Mouse (Mus musculus) liver, adult 2 months (tissue): Measurements from ENCODE around the gene Bicral. TPM values are rescaled to one million over a fixed set of nuclear protein-coding genes. Genes with fewer than 3 reads are reported as not detected.

Experiments used
- DNase-seq: peaks from one replicate; pipeline ENCODE4 v3.0.0-alpha.2; 2011; ENCODE audit warnings: low read depth, low spot score; ENCODE audit errors: extremely low read depth
- H3K27ac ChIP-seq: fragments of 200-500 bp; replicated peaks from 2 replicates; pipeline ENCODE4 v1.5.1; 2012; ENCODE audit warnings: low read depth, mild to moderate bottlenecking, control low read depth, inconsistent platforms, low read length; ENCODE audit not compliant: insufficient read depth
- H3K27me3 ChIP-seq: fragments of 200-500 bp; 2 replicates; pipeline ENCODE4 v1.6.1; 2012; ENCODE audit warnings: mild to moderate bottlenecking, moderate library complexity, low read length, inconsistent platforms; ENCODE audit not compliant: control insufficient read depth, insufficient read depth
- H3K36me3 ChIP-seq: fragments of 200-500 bp; 2 replicates; pipeline ENCODE4 v1.6.1; 2012; ENCODE audit warnings: low read length, inconsistent platforms; ENCODE audit not compliant: control insufficient read depth, insufficient read depth
- H3K4me1 ChIP-seq: fragments of 200-500 bp; 2 replicates; pipeline ENCODE4 v1.6.1; 2011; ENCODE audit warnings: low read length; ENCODE audit not compliant: control insufficient read depth, insufficient read depth
- H3K4me3 ChIP-seq: fragments of 200-500 bp; 2 replicates; pipeline ENCODE4 v1.5.1; 2011; ENCODE audit warnings: low read depth, mild to moderate bottlenecking, control low read depth, low read length, moderate library complexity; ENCODE audit not compliant: insufficient read depth
- H3K79me2 ChIP-seq: fragments of 200-500 bp; 2 replicates; pipeline ENCODE4 v1.6.1; 2012; ENCODE audit warnings: inconsistent platforms, mild to moderate bottlenecking, low read length, moderate library complexity; ENCODE audit not compliant: control insufficient read depth, insufficient read depth
- H3K9ac ChIP-seq: fragments of 200-500 bp; 2 replicates; pipeline ENCODE4 v1.6.1; 2012; ENCODE audit warnings: low read depth, mild to moderate bottlenecking, control low read depth, inconsistent platforms, low read length
- CTCF ChIP-seq: fragments of 200-500 bp; IDR thresholded peaks from 2 replicates; pipeline ENCODE4 v1.5.1; 2011; ENCODE audit warnings: low read depth, low read length, control low read depth
- POLR2A ChIP-seq: fragments of 200-500 bp; IDR thresholded peaks from 2 replicates; pipeline ENCODE4 v1.6.1; 2011; ENCODE audit warnings: low read length, control low read depth; ENCODE audit not compliant: insufficient read depth; ENCODE audit errors: extremely low read depth
- WGBS: fragments of 180-500 bp; shearing (Covaris S2); methylation state at CpG from one replicate; pipeline ENCODE4 v1.1.7; 2018; 5-methylcytosine and 5-hydroxymethylcytosine counted together
- polyA plus RNA-seq: library from polyadenylated mRNA; depleted of rRNA; stranded (reverse); fragments of >200 nt; gene quantifications from 2 replicates; pipeline ENCODE4 v1.2.3, GENCODE M21; 2012; rRNA removed
- total RNA-seq: library from RNA; depleted of rRNA; stranded (reverse); fragments of >200 nt; gene quantifications from 2 replicates; pipeline ENCODE4 v1.2.3, GENCODE M21; 2014; rRNA removed

Gene Bicral
- 7.9 and 13.5 TPM in 2 replicates for total RNA-seq
- polyA plus RNA-seq, result 3.2 and 3.9 TPM in 2 replicates

DNA sequence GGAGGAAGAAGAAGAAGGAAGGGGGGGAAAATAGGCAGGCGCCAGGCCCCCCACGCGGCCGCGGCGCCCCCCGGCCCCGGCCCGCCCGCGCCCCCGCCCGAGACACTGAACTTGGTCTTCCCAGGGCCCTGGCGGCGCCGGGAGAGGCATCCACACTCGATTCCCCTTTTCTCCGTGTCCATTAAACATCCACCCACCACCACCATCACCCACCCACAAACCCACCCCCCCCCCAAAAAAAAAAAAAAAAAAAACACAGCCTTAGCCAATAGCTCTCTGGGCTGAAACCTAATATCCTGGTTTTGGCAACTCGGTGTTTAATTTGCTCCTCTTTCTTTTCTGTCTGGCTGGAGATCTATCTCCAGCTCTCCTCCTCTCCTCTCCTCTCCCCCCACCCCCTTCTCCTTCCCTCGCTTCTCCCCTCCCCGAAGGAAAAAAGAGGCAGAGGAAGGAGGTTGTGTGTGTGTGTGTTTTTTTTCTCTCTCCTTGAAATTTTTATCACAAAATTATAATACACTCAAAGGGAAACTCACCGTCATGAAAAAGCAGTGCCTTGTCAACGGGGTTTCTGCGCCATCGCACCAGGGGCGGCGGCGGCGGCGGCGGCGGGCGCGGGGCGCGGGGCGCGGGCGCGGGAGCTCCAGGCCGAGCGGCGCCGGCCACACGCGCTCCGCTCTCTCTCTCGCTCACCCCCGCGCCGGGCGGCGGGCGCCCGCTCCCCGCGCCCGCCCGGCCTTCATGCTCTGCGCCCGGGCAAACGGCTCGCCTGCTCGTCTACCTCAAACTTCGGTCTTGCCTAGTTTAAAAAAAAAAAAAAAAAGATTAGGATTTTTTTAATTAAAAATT, at the start of gene Bicral:
Bicral (minus strand) TSS at position 580 of the 846 bp plus-strand sequence.
- TF ChIP-seq CTCF (no peak), POLR2A (0 out of 2 replicates have a peak, but pooled peaks have one; percentile 11)
- H3K4me3 ChIP-seq, result peak within 1 kb of the TSS; percentile 100
- peak within 1 kb of the TSS; percentile 100 for H3K9ac ChIP-seq
- peaks cover 8% of the 10 kb centered on the region for H3K4me1 ChIP-seq
- H3K27me3 ChIP-seq, result no peaks in the 10 kb centered on the region
- WGBS, result under 1% methylated on average over 62 of the region's 65 CpGs
- no peaks in the 10 kb centered on the region for H3K36me3 ChIP-seq
- H3K27ac ChIP-seq, result peak within 1 kb of the TSS; percentile 100
- peak; percentile 70 for DNase-seq
- peaks cover 14% of the 10 kb centered on the region; the same call in 1 of the 2 replicates for H3K79me2 ChIP-seq

- no peaks in the 10 kb centered on the region for H3K79me2 ChIP-seq
- 15% methylated on average over 19 of the region's 19 CpGs for WGBS
Observed at GRCm38 (mm10) chr17:46903876-46904490, 45.7 kb upstream of the Bicral start.

GRCm38 (mm10) chr17:46900941-46901340, 42.7 kb upstream of the Bicral start:
- TF ChIP-seq POLR2A, result no peak
- TF ChIP-seq CTCF, result no peak
- H3K4me3 ChIP-seq, result no peak overlapping the region
- DNase-seq, result no peak
- H3K36me3 ChIP-seq, result no peaks in the 10 kb centered on the region
- 87% methylated on average over 2 of the region's 2 CpGs for whole genome bisulfite sequencing
- H3K9ac ChIP-seq, result no peak overlapping the region
- no peaks in the 10 kb centered on the region for H3K27me3 ChIP-seq
- H3K27ac ChIP-seq, result no peak overlapping the region
- no peaks in the 10 kb centered on the region for H3K79me2 ChIP-seq
- no peaks in the 10 kb centered on the region for H3K4me1 ChIP-seq

More at GRCm38 (mm10) chr17:46903876-46904490, 45.7 kb upstream of the Bicral start:
- H3K36me3 ChIP-seq, result no peaks in the 10 kb centered on the region
- H3K27me3 ChIP-seq, result no peaks in the 10 kb centered on the region
- H3K4me3 ChIP-seq, result no peak overlapping the region
- peak; percentile 68 for DNase-seq
- H3K27ac ChIP-seq, result no peak overlapping the region
- no peaks in the 10 kb centered on the region for H3K4me1 ChIP-seq
- TF ChIP-seq CTCF (peak; percentile 94), POLR2A (no peak)
- H3K9ac ChIP-seq, result no peak overlapping the region

DNA sequence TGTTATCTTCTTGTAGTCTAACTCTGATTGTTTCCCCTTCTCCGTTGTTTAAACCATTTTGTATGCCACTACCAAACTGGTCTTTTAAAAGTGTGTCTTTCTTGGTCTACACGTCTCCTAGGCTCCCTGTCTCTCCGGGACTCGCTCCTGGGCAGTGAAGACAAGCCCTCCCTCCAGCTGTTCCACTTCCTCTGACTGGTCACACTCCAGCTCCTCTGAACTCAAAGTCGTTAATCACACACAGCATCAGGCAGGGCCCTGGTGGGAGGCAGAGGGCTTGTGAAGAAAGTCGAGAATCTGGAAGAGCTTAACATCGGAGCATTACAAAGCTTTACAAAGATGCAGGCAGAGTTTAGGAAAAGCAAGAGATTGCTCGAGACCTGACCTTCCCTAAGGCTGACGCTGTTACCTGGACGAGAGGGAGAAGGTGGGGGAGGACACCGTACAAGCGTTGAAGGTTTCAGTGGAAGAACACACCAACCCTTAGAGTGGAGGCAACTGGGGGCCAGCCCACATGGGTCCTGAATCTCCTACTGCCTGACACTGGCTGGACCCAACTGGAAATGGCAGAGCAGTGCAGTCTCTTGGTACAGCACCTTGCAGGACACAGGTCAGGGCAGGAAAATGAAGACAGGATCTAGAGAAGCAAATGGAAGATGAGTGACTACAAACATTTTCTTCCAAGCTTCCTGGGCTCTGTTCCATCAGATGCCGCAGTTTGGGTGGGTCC, 39.1 kb upstream of the Bicral start:
- 75% methylated on average over 13 of the region's 13 CpGs for WGBS
- H3K27ac ChIP-seq, result no peak overlapping the region
- DNase-seq, result no peak

DNA sequence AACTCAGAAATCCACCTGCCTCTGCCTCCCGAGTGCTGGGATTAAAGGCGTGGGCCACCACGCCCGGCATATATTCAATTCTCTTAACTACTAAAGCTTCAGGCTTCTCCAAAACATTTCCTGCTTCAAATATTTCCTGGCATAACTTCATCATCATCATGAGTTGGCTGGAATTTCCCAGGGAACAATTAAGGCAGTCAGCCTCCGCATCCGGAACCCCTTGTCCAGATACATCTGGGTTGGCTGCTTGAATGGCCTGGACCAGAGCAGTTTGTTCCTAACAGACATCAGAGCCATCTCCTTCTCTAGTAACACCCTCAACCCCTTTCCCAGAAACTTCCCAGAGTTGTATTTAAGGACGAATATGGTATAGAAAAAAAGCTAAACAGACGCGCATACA, 37.1 kb upstream of the Bicral start:
- Histone ChIP-seq H3K9ac (no peak overlapping the region), H3K27ac (no peak overlapping the region), H3K79me2 (peaks cover 14% of the 10 kb centered on the region), H3K36me3 (no peaks in the 10 kb centered on the region), H3K27me3 (no peaks in the 10 kb centered on the region), H3K4me3 (no peak overlapping the region), H3K4me1 (peaks cover 14% of the 10 kb centered on the region)
- 86% methylated on average over 9 of the region's 9 CpGs for WGBS
- no peak for DNase-seq
- TF ChIP-seq CTCF (no peak), POLR2A (no peak)

More for the DNA sequence above, 39.1 kb upstream of the Bicral start:
- H3K36me3 ChIP-seq, result no peaks in the 10 kb centered on the region
- no peaks in the 10 kb centered on the region for H3K79me2 ChIP-seq
- no peak for TF ChIP-seq CTCF
- no peak for TF ChIP-seq POLR2A
- H3K27me3 ChIP-seq, result no peaks in the 10 kb centered on the region
- H3K4me1 ChIP-seq, result peaks cover 3% of the 10 kb centered on the region; the same call in 1 of the 2 replicates
- no peak overlapping the region for H3K9ac ChIP-seq
- no peak overlapping the region for H3K4me3 ChIP-seq
